Mouse (Mus musculus) cerebellum, adult 2 months (tissue): ENCODE measurements around the gene Myo10. TPM values are rescaled to one million over a fixed set of nuclear protein-coding genes. Genes with fewer than 3 reads are reported as not detected.

Experiments used
- DNase-seq, 2 experiments: peaks; one replicate each; pipeline ENCODE4 v3.0.0; 2021
- H3K27ac ChIP-seq: fragments of 200-500 bp; 2 replicates; pipeline ENCODE4 v1.5.1; 2012; ENCODE audit warnings: low read length, control low read depth, inconsistent platforms; ENCODE audit not compliant: insufficient read depth
- H3K27me3 ChIP-seq: fragments of 200-500 bp; 2 replicates; pipeline ENCODE4 v1.6.1; 2012; ENCODE audit warnings: inconsistent platforms, mild to moderate bottlenecking, low read length, moderate library complexity; ENCODE audit not compliant: control insufficient read depth, insufficient read depth
- H3K4me1 ChIP-seq: fragments of 200-500 bp; 2 replicates; pipeline ENCODE4 v1.6.1; 2011; ENCODE audit warnings: low read length; ENCODE audit not compliant: control insufficient read depth, insufficient read depth
- H3K4me3 ChIP-seq: fragments of 200-500 bp; replicated peaks from 2 replicates; pipeline ENCODE3; 2011; ENCODE audit warnings: mild to moderate bottlenecking, low read depth, low read length, control low read depth; ENCODE audit not compliant: insufficient read depth
- CTCF ChIP-seq: fragments of 200-500 bp; IDR thresholded peaks from 2 replicates; pipeline ENCODE4 v1.5.1; 2011; ENCODE audit warnings: low read depth, mild to moderate bottlenecking, control low read depth, low read length, moderate library complexity, borderline replicate concordance; ENCODE audit not compliant: insufficient read depth
- POLR2A ChIP-seq: fragments of 200-500 bp; IDR thresholded peaks from 2 replicates; pipeline ENCODE4 v1.6.1; 2011; ENCODE audit warnings: low read length, control low read depth, borderline replicate concordance; ENCODE audit not compliant: insufficient read depth
- WGBS: fragments of 180-500 bp; shearing (Covaris S2); methylation state at CpG from one replicate; pipeline ENCODE4 v1.1.7; 2018; 5-methylcytosine and 5-hydroxymethylcytosine counted together
- polyA plus RNA-seq: library from polyadenylated mRNA; depleted of rRNA; stranded (reverse); fragments of >200 nt; gene quantifications from 2 replicates; pipeline ENCODE4 v1.2.3, GENCODE M21; 2012

Gene Myo10
- polyA plus RNA-seq, 1 experiment, result 30.0 TPM

DNA sequence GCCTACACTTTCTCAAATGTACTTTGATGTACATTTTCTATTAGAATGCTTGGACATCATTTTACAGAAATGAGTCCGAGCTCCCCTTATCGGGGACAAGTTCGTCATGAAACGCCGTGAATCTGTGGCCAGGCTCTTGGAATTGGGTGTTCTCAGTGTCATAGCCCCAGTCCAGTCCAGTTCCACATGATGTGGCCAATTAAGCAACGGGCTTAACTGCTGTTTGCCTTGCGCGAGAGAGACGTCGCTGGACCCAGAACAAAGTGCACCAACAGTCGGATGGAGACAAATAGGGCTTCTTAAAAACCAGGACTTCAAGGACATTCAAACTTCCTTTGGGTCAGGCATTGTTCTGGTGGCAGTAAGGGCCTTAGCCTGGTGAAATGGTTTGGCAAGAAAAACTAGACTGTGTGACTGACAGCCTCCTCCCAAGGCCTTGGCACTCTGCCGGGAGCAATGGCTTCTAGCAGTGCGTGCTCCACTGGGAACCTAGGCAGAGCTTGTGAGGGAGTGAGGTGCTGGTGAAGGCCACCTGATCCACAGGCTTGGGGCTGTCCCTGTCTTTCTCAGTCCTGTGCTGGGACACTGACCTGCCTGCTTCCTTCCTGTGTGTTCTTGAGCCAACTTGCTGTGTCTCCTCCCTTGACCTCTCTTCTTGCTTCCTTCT lies 11.5 kb downstream of the Myo10 start:
- WGBS, result 75% methylated on average over 13 of the region's 13 CpGs
- TF ChIP-seq POLR2A (no peak), CTCF (no peak)
- peaks cover 3% of the 10 kb centered on the region; the same call in 1 of the 2 replicates for H3K4me1 ChIP-seq
- no peak overlapping the region for H3K27ac ChIP-seq
- no peak overlapping the region for H3K4me3 ChIP-seq
- DNase-seq, result peak in 1 of 2 experiments; percentile 27
- H3K27me3 ChIP-seq, result no peaks in the 10 kb centered on the region

DNA sequence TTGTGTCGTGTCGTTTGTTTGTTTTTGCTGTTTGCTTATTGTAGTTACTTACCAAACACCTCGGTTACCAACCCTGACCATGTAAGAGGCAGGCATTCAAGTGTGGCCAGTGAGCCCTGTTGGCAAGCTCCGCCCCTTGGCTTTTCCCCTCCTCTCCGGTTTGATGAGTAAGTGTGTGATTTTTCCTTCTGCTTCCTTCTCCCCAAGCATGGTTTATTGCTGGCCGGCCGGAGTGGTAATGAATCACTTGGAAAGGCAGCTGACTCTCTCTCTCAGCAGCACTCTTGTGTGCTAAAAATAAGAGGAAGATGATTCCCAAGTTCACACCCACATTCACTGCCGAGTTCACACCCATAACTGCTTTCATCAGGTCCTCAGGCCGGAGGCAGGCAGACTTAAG lies 15.4 kb downstream of the Myo10 start:
- no peaks in the 10 kb centered on the region for H3K27me3 ChIP-seq
- WGBS, result 33% methylated on average over 9 of the region's 9 CpGs
- H3K4me1 ChIP-seq, result peaks cover 9% of the 10 kb centered on the region
- peak; percentile 45 to 75 for DNase-seq
- no peak overlapping the region for H3K4me3 ChIP-seq
- no peak overlapping the region for H3K27ac ChIP-seq
- TF ChIP-seq CTCF (no peak), POLR2A (no peak)

DNA sequence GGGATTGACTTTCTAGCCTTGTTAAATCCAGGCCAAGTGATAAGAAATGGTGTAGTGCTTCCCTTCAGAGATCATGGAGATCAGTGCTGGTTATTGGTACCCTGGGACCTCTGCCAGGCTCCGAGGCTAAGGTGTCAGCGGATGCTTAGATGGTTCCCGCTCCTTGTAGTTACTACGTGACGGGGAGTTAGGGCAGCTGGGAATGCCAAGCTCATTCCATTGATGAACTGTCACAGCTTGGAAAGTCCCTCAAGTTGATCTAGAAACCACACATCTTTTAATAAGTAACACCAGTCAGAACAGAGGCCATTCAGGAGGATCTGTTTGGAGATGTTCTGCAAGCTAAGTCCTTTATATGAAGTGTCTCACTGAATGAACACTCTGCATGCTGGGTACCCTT lies 16.9 kb downstream of the Myo10 start:
- TF ChIP-seq POLR2A (no peak), CTCF (no peak)
- H3K4me3 ChIP-seq, result no peak overlapping the region
- no peaks in the 10 kb centered on the region for H3K27me3 ChIP-seq
- H3K4me1 ChIP-seq, result peaks cover 6% of the 10 kb centered on the region
- H3K27ac ChIP-seq, result no peak overlapping the region
- no peak for DNase-seq
- WGBS, result 82% methylated on average over 5 of the region's 5 CpGs

DNA sequence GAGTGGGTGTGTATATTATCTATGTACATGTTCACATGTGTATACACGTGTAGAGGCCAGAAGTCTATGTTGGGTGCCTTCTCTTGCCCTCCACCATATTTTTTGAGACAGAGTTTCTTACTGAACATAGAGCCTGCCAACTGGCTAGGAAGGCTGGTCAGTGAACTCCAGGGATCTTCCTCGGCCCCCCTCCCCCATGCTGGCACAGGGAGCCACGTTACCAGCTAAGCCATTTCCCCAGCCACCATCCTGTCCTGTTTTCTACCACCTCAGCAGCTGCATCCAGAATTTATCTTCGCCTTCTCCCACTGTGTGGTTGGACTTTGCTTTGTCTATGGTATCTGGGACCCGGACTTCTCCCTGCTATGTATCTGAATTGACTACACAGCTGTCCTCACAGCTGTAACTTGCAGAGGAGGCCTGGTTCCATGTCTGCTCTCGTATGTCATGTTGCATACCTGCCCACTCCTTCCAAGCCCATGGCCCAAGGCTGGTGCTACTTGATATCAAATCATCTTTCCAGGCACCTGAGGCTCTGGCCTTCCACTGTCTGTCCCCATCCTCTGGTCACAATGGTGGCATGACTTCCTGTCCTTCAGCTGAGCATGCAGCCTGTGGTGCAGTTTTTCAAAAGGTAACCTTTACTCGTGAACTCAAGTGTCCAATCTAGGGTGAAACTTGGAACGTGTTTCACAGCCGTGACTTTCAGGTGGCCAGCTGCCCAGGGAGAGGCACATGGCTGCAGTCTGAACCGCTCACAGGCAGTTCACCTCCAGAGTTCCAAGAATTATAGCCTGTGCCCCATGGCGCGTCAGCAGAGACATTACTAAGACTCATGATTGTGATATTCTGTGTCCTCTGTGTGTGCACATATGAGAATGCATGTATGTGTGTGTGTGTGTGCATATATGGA lies 18.8 kb downstream of the Myo10 start:
- 65% methylated on average over 12 of the region's 12 CpGs for WGBS
- TF ChIP-seq CTCF (no peak), POLR2A (no peak)
- H3K4me3 ChIP-seq, result no peak overlapping the region
- no peak overlapping the region for H3K27ac ChIP-seq
- no peaks in the 10 kb centered on the region for H3K27me3 ChIP-seq
- peaks cover 6% of the 10 kb centered on the region; the same call in 1 of the 2 replicates for H3K4me1 ChIP-seq
- DNase-seq, result no peak

GRCm38 (mm10) chr15:25642214-25643058 lies 20.1 kb downstream of the Myo10 start:
- H3K4me3 ChIP-seq, result no peak overlapping the region
- H3K27ac ChIP-seq, result no peak overlapping the region
- TF ChIP-seq POLR2A (no peak), CTCF (no peak)
- peaks cover 6% of the 10 kb centered on the region; the same call in 1 of the 2 replicates for H3K4me1 ChIP-seq
- no peaks in the 10 kb centered on the region for H3K27me3 ChIP-seq
- DNase-seq, result peak in 1 of 2 experiments; percentile 39
- 45% methylated on average over 9 of the region's 9 CpGs for WGBS

GRCm38 (mm10) chr15:25645862-25646261 lies 23.5 kb downstream of the Myo10 start:
- Histone ChIP-seq H3K4me1 (peaks cover 6% of the 10 kb centered on the region; the same call in 1 of the 2 replicates), H3K4me3 (no peak overlapping the region), H3K27me3 (no peaks in the 10 kb centered on the region), H3K27ac (no peak overlapping the region)
- 85% methylated on average over 4 of the region's 4 CpGs for WGBS
- TF ChIP-seq POLR2A, result no peak
- no peak for TF ChIP-seq CTCF
- DNase-seq, result no peak

DNA sequence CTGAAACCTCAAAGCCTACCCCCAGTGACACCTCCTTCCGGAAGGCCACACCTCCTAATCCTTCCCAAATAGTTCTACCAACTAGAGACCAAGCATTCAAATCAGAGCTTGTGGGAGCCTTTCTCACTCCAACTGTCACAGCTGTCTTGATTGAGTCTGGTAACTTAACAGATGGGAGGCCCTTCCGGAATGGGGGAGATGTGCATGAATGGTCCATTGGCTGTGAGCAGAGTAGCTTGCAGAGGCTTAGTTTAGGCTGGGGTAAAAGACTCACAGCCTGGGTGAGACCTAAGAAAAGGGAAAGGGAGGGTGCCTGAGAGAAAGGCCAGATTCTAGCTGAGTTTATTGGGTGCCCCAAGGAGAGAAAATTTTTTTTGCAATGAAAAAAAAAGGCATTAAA lies 26.0 kb downstream of the Myo10 start:
- Histone ChIP-seq H3K4me1 (peaks cover 2% of the 10 kb centered on the region; the same call in 1 of the 2 replicates), H3K27ac (no peak overlapping the region), H3K4me3 (no peak overlapping the region), H3K27me3 (no peaks in the 10 kb centered on the region)
- TF ChIP-seq CTCF (no peak), POLR2A (no peak)
- 82% methylated on average over 2 of the region's 2 CpGs for WGBS
- no peak for DNase-seq
